Mouse (Mus musculus) stomach, embryonic 14.5 days (tissue): ENCODE measurements around the gene Dda1. TPM values are rescaled to one million over a fixed set of nuclear protein-coding genes. Genes with fewer than 3 reads are reported as not detected.
A peak's percentile ranks its signal among the peaks of the same experiment; 100 is the strongest.
"Not testable (repeated sequence)": the region's sequence is repeated elsewhere in the genome, so short reads cannot be mapped to it uniquely, and the experiment has no call there.

Source experiments
- ATAC-seq: fragments of 200-750 bp; cut with Nextera tagmentation; 2 replicates; pipeline ENCODE4 v1.8.0; 2017; ENCODE audit warnings: low read depth, moderate TSS enrichment; ENCODE audit not compliant: insufficient number of reproducible peaks, insufficient read depth, low FRiP score
- H3K27ac ChIP-seq: fragments of 300-500 bp; sonication (generic); 2 replicates; pipeline ENCODE4 v1.5.1; 2014; ENCODE audit warnings: mild to moderate bottlenecking, low read length, moderate library complexity, mixed read lengths
- H3K27me3 ChIP-seq: fragments of 300-500 bp; sonication (generic); 2 replicates; pipeline ENCODE4 v1.6.1; 2014; ENCODE audit warnings: low read length, control low read depth, mixed read lengths; ENCODE audit not compliant: control insufficient read depth, insufficient read depth
- H3K36me3 ChIP-seq: fragments of 300-500 bp; sonication (generic); 2 replicates; pipeline ENCODE4 v1.6.1; 2014; ENCODE audit warnings: mild to moderate bottlenecking, control low read depth, low read length, moderate library complexity, mixed read lengths; ENCODE audit not compliant: control insufficient read depth, insufficient read depth
- H3K4me1 ChIP-seq: fragments of 300-500 bp; sonication (generic); 2 replicates; pipeline ENCODE4 v1.6.1; 2014; ENCODE audit warnings: low read length, control low read depth, mixed read lengths; ENCODE audit not compliant: control insufficient read depth, insufficient read depth
- H3K4me2 ChIP-seq: fragments of 300-500 bp; sonication (generic); replicated peaks from 2 replicates; pipeline ENCODE4 v1.6.1; 2014; ENCODE audit warnings: low read depth, low read length, control low read depth
- H3K4me3 ChIP-seq: fragments of 300-500 bp; sonication (generic); 2 replicates; pipeline ENCODE4 v1.5.1; 2014; ENCODE audit warnings: low read depth, low read length, control low read depth
- H3K9ac ChIP-seq: fragments of 300-500 bp; sonication (generic); replicated peaks from 2 replicates; pipeline ENCODE4 v1.6.1; 2014; ENCODE audit warnings: low read depth, mild to moderate bottlenecking, control low read depth, low read length, moderate library complexity, mixed read lengths
- H3K9me3 ChIP-seq: fragments of 300-500 bp; sonication (generic); 2 replicates; pipeline ENCODE4 v1.6.1; 2016; ENCODE audit warnings: low read depth, low read length, control low read depth; ENCODE audit not compliant: control insufficient read depth
- WGBS: fragments of 180-500 bp; shearing (Covaris S2); extraction: QIAGEN DNeasy Blood & Tissue Kit; methylation state at CpG from one replicate; pipeline ENCODE4 v1.1.7; 2014; 5-methylcytosine and 5-hydroxymethylcytosine counted together
- polyA plus RNA-seq: library from polyadenylated mRNA; unstranded; fragments of >200 nt; fragmentation: Nextera tagmentation; extraction: Ambion mirVana; gene quantifications from 2 replicates; pipeline ENCODE4 v1.2.1, GENCODE M21; 2014

The Dda1 gene
- polyA plus RNA-seq, result 94.8 and 98.9 TPM in 2 replicates

GRCm38 (mm10) chr8:71468916-71469315, at the start of gene Dda1:
Gene Dda1, plus strand, starts transcription at chr8:71469199.
- peak within 1 kb of the TSS; percentile 58; the same call in 1 of the 2 replicates for H3K27ac ChIP-seq
- peaks cover 24% of the 10 kb centered on the region for H3K36me3 ChIP-seq
- ATAC-seq, result peak; percentile 86
- peak within 1 kb of the TSS; percentile 80 for H3K4me3 ChIP-seq
- WGBS, result under 1% methylated on average over 38 of the region's 52 CpGs
- H3K4me2 ChIP-seq, result peak within 1 kb of the TSS; percentile 94
- peaks cover 16% of the 10 kb centered on the region for H3K4me1 ChIP-seq
- H3K9me3 ChIP-seq, result no peaks in the 10 kb centered on the region
- peak within 1 kb of the TSS; percentile 72 for H3K9ac ChIP-seq
- H3K27me3 ChIP-seq, result no peaks in the 10 kb centered on the region

GRCm38 (mm10) chr8:71422121-71422520, 46.9 kb upstream of the Dda1 start:
- H3K9me3 ChIP-seq, result 0 out of 2 replicates have a peak, but pooled peaks cover 2% of the 10 kb centered on the region
- no peak for ATAC-seq

GRCm38 (mm10) chr8:71432935-71433334, 36.1 kb upstream of the Dda1 start:
- not testable (repeated sequence) for H3K27me3 ChIP-seq, H3K4me3 ChIP-seq, ATAC-seq, H3K4me2 ChIP-seq, H3K27ac ChIP-seq, H3K9me3 ChIP-seq, H3K9ac ChIP-seq, H3K4me1 ChIP-seq, H3K36me3 ChIP-seq
- 71% methylated on average over 1 of the region's 1 CpGs for WGBS

More at GRCm38 (mm10) chr8:71422121-71422520, 46.9 kb upstream of the Dda1 start:
- no peak overlapping the region for H3K27ac ChIP-seq
- H3K36me3 ChIP-seq, result no peaks in the 10 kb centered on the region
- H3K9ac ChIP-seq, result no peak overlapping the region
- H3K4me1 ChIP-seq, result no peaks in the 10 kb centered on the region
- H3K27me3 ChIP-seq, result no peaks in the 10 kb centered on the region
- H3K4me3 ChIP-seq, result no peak overlapping the region
- no peak overlapping the region for H3K4me2 ChIP-seq

GRCm38 (mm10) chr8:71437041-71437440, 32.0 kb upstream of the Dda1 start:
- H3K4me3 ChIP-seq, result no peak overlapping the region
- no peaks in the 10 kb centered on the region for H3K27me3 ChIP-seq
- H3K9ac ChIP-seq, result no peak overlapping the region
- H3K9me3 ChIP-seq, result no peaks in the 10 kb centered on the region
- 52% methylated on average over 3 of the region's 3 CpGs for WGBS
- no peaks in the 10 kb centered on the region for H3K4me1 ChIP-seq
- H3K4me2 ChIP-seq, result no peak overlapping the region
- no peak for ATAC-seq
- no peaks in the 10 kb centered on the region for H3K36me3 ChIP-seq
- no peak overlapping the region for H3K27ac ChIP-seq

GRCm38 (mm10) chr8:71441404-71441803, 27.6 kb upstream of the Dda1 start:
- Histone ChIP-seq H3K27ac (no peak overlapping the region), H3K4me1 (no peaks in the 10 kb centered on the region), H3K36me3 (no peaks in the 10 kb centered on the region), H3K9me3 (no peaks in the 10 kb centered on the region), H3K27me3 (no peaks in the 10 kb centered on the region), H3K4me3 (no peak overlapping the region), H3K4me2 (no peak overlapping the region), H3K9ac (no peak overlapping the region)
- no peak for ATAC-seq
- WGBS, result under 1% methylated on average over 7 of the region's 7 CpGs

- no peak overlapping the region for H3K4me3 ChIP-seq
- no peaks in the 10 kb centered on the region for H3K4me1 ChIP-seq
- no peak overlapping the region for H3K9ac ChIP-seq
- no peak for ATAC-seq
- no peaks in the 10 kb centered on the region for H3K27me3 ChIP-seq
- no peaks in the 10 kb centered on the region for H3K9me3 ChIP-seq
- no peak overlapping the region for H3K27ac ChIP-seq
- WGBS, result 81% methylated on average over 7 of the region's 7 CpGs
- H3K4me2 ChIP-seq, result no peak overlapping the region
- H3K36me3 ChIP-seq, result no peaks in the 10 kb centered on the region
Measured at GRCm38 (mm10) chr8:71445096-71445495, 23.9 kb upstream of the Dda1 start.

- Histone ChIP-seq H3K4me2 (no peak overlapping the region), H3K36me3 (no peaks in the 10 kb centered on the region), H3K9ac (no peak overlapping the region), H3K27me3 (no peaks in the 10 kb centered on the region), H3K9me3 (no peaks in the 10 kb centered on the region), H3K4me1 (no peaks in the 10 kb centered on the region), H3K4me3 (no peak overlapping the region), H3K27ac (no peak overlapping the region)
- WGBS, result 63% methylated on average over 4 of the region's 4 CpGs
- no peak for ATAC-seq
Measured at GRCm38 (mm10) chr8:71451337-71451736, 17.7 kb upstream of the Dda1 start.

GRCm38 (mm10) chr8:71451777-71452176, 17.2 kb upstream of the Dda1 start:
- 43% methylated on average over 11 of the region's 11 CpGs for WGBS
- Histone ChIP-seq H3K27ac (no peak overlapping the region), H3K27me3 (no peaks in the 10 kb centered on the region), H3K4me2 (no peak overlapping the region), H3K4me3 (no peak overlapping the region), H3K9ac (no peak overlapping the region), H3K9me3 (no peaks in the 10 kb centered on the region), H3K36me3 (no peaks in the 10 kb centered on the region), H3K4me1 (no peaks in the 10 kb centered on the region)
- no peak for ATAC-seq

- H3K4me3 ChIP-seq, result no peak overlapping the region
- no peak overlapping the region for H3K4me2 ChIP-seq
- H3K27ac ChIP-seq, result no peak overlapping the region
- no peak overlapping the region for H3K9ac ChIP-seq
- H3K27me3 ChIP-seq, result no peaks in the 10 kb centered on the region
- no peak for ATAC-seq
- 63% methylated on average over 2 of the region's 2 CpGs for WGBS
- H3K4me1 ChIP-seq, result no peaks in the 10 kb centered on the region
- H3K36me3 ChIP-seq, result peaks cover under 1% of the 10 kb centered on the region; the same call in 1 of the 2 replicates
- H3K9me3 ChIP-seq, result no peaks in the 10 kb centered on the region
Measured at GRCm38 (mm10) chr8:71452669-71453068, 16.3 kb upstream of the Dda1 start.
